Mouse (Mus musculus) limb, embryonic 10.5 days (tissue): Measurements from ENCODE around the gene Tmem56. TPM values are rescaled to one million over a fixed set of nuclear protein-coding genes. Genes with fewer than 3 reads are reported as not detected.
A peak's percentile ranks its signal among the peaks of the same experiment; 100 is the strongest.

Experiments used
- DNase-seq: peaks from one replicate; pipeline ENCODE4 v3.0.0-alpha.2; 2017; ENCODE audit warnings: low spot score
- H3K27ac ChIP-seq: fragments of 300-500 bp; sonication (generic); 2 replicates; pipeline ENCODE4 v1.5.1; 2016; ENCODE audit warnings: mild to moderate bottlenecking
- H3K27me3 ChIP-seq: fragments of 300-500 bp; sonication (generic); 2 replicates; pipeline ENCODE4 v1.6.1; 2016; ENCODE audit warnings: low read depth, mild to moderate bottlenecking; ENCODE audit not compliant: poor library complexity, severe bottlenecking
- H3K36me3 ChIP-seq: fragments of 300-500 bp; sonication (generic); 2 replicates; pipeline ENCODE4 v1.6.1; 2016; ENCODE audit warnings: mild to moderate bottlenecking, moderate library complexity
- H3K4me1 ChIP-seq: fragments of 300-500 bp; sonication (generic); 2 replicates; pipeline ENCODE4 v1.6.1; 2016
- H3K4me3 ChIP-seq: fragments of 300-500 bp; sonication (generic); 2 replicates; pipeline ENCODE4 v1.5.1; 2016; ENCODE audit warnings: mild to moderate bottlenecking, moderate library complexity
- H3K9me3 ChIP-seq: fragments of 300-500 bp; sonication (generic); replicated peaks from 2 replicates; pipeline ENCODE4 v1.6.1; 2016; ENCODE audit warnings: mild to moderate bottlenecking
- WGBS: fragments of 180-500 bp; shearing (Covaris S2); methylation state at CpG from one replicate; pipeline ENCODE4 v1.1.7; 2016; 5-methylcytosine and 5-hydroxymethylcytosine counted together
- polyA plus RNA-seq: library from polyadenylated mRNA; unstranded; fragments of >200 nt; fragmentation: Nextera tagmentation; extraction: Ambion mirVana; gene quantifications from 2 replicates; pipeline ENCODE4 v1.2.1, GENCODE M21; 2016

Tmem56 gene
- polyA plus RNA-seq, 1 experiment from 2014 or later, result 0.96 TPM

DNA sequence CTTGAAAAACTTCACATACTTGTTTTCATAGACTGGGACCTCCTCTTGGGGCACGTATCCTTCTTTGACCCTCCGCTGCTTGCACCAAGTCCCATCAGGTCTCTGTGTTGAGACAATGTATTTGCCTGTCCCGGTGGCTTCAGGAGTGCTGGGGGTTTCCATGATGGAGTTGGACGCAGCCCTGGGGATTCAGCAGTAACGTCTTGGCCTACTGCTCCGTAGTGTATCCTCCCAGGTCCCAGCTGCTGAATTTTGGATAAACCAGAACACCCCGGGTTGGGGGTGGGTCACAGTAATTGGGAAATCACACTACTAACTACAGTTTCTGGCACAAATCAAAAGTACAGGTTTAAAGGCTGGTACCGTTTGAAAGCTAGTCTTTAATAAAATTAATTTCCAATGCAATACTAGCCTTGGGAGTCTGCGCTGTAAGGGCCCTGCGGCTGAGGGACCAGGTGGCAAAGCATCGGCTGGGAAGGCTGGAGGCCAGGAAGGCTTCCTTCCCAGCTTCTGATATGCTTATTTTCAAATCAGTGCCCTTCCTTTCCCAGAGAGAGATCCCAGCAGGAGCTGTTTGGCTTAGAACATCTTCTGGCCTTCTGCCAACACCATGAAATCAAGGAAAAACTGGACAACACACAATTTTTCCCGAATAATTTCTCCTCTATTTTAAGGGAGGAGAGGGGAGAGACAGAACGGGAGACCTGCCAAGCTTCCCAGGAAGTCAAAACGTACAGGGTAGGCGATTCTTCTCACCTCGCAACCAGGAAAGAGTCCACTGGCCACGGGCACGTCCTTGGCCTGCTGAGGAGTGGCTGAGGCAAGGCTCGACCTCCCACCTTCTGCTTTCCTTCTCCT lies 32.1 kb downstream of the Tmem56 start:
- H3K9me3 ChIP-seq, result no peaks in the 10 kb centered on the region
- 89% methylated on average over 19 of the region's 19 CpGs for WGBS
- no peak overlapping the region for H3K27ac ChIP-seq
- no peak for DNase-seq
- no peaks in the 10 kb centered on the region for H3K27me3 ChIP-seq
- H3K36me3 ChIP-seq, result no peaks in the 10 kb centered on the region
- H3K4me3 ChIP-seq, result no peak overlapping the region
- no peaks in the 10 kb centered on the region for H3K4me1 ChIP-seq

DNA sequence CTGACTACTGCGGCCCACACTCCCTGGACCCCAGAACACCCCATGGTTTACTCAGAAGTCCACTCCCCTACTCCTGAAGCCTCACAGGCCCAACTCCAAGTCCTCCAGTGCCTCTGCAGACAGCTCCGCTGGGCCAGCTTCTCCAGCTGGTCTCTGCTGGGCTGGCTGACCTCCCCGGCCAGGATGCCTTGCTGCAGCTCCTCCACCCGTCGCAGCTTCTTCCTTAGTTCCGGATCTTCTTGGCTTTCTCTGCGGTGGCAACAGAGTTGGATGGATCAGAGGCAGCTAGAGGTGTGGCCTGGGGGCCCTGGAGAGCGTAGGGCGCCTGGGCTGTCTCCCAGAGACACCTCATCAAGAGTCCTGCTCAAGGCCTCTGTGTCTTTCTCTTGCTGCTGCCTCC lies 32.9 kb downstream of the Tmem56 start:
- no peaks in the 10 kb centered on the region for H3K9me3 ChIP-seq
- H3K4me3 ChIP-seq, result no peak overlapping the region
- no peaks in the 10 kb centered on the region for H3K4me1 ChIP-seq
- H3K36me3 ChIP-seq, result no peaks in the 10 kb centered on the region
- DNase-seq, result no peak
- no peak overlapping the region for H3K27ac ChIP-seq
- 82% methylated on average over 9 of the region's 9 CpGs for WGBS
- no peaks in the 10 kb centered on the region for H3K27me3 ChIP-seq

DNA sequence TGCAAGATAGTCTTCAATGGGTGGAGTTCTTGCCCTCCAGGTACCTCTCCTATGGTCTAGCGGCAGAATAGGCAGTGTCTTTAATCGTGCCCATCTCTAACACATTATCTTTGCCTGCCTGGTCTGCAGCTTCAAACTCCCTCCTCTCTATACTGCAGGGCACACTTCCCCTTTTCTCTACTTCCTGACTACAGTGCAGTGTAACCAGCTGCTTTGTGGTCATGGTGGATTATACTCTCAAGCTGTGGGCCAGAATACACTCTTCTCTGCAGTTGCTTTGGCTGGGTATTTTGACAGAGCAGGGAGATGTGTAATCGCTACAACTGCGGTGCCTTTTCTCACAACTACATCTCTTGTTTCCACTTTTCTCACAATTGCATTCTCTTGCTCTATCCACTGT lies 40.0 kb downstream of the Tmem56 start:
- peaks cover 29% of the 10 kb centered on the region for H3K4me1 ChIP-seq
- WGBS, result 80% methylated on average over 4 of the region's 4 CpGs
- H3K9me3 ChIP-seq, result no peaks in the 10 kb centered on the region
- H3K27me3 ChIP-seq, result no peaks in the 10 kb centered on the region
- no peak for DNase-seq
- H3K36me3 ChIP-seq, result no peaks in the 10 kb centered on the region
- H3K4me3 ChIP-seq, result no peak overlapping the region
- no peak overlapping the region for H3K27ac ChIP-seq

DNA sequence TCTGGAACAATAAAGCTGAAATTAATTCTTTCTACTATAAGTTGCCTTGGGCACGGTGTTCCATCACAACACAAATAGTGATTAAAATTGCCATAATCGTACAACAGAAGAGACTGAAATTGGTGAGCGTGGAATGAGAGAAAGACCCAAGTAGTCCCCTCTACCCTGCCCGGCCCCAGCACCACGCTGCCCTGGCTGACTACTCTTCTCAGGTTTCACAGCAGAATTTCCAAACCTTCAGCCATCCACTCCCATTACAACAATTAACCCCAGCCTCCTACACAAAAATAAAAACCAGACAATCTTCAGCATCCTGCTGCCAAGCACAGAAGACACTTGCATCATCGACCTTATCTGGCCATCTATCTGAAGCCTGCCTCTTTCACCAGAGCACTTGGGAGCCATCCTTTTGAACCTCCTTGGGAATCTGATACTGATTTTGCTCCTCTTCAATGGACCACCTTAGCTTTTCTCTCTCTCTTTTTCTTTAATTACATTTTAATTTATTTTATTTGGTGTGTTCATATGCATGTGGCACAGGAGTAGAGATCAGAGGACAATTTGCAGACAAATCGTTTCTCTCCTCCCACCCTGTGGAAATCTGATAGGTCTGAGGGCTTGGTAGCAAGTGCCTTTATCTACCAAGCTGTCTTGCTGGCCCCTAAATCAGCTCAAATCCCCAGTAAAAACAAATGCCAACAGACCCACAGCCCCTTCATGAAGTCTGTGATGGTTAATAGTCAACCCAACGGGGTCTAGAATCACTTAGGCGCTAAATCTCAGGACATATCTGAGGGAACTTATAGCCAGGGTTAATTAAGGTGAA lies 40.6 kb downstream of the Tmem56 start:
- no peaks in the 10 kb centered on the region for H3K27me3 ChIP-seq
- no peak for DNase-seq
- H3K4me1 ChIP-seq, result peaks cover 29% of the 10 kb centered on the region
- H3K9me3 ChIP-seq, result no peaks in the 10 kb centered on the region
- peak overlapping the region; percentile 68; the same call in 1 of the 2 replicates for H3K27ac ChIP-seq
- H3K4me3 ChIP-seq, result no peak overlapping the region
- 39% methylated on average over 9 of the region's 9 CpGs for WGBS
- no peaks in the 10 kb centered on the region for H3K36me3 ChIP-seq

DNA sequence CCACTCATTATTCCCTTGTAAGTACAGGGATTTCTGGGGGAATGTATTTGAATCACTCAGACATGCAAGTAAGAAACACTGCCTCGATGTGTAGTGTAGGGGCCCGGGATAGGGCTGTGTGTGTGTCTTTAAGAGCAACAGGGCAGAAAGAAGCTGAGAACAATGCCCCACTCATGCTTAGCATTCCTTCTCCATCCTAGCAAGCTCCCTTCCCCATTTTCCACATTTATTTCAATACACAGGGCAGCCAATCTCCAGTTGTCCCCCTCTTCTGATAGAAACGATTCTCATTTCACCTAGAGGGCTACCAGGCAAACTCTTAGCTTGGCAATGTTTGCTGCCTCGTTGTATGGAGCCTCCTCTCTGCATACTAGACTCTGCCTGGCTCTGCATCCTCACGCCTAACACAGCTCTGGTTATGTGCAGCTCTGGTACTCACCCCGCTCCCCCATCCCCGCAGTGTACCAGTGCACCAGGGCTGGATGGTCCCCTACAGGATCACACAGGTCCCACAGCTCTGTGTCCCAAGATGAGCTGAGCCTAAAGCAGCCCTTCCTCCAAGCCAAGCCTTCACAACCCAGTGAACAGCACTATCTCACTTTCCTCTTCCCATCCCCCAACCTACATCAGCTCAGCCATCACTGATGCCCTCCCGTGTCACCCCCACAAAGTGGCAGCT lies 42.4 kb downstream of the Tmem56 start:
- 71% methylated on average over 8 of the region's 8 CpGs for WGBS
- Histone ChIP-seq H3K4me3 (no peak overlapping the region), H3K4me1 (peaks cover 29% of the 10 kb centered on the region), H3K27ac (peak overlapping the region; percentile 66), H3K36me3 (no peaks in the 10 kb centered on the region), H3K27me3 (no peaks in the 10 kb centered on the region), H3K9me3 (no peaks in the 10 kb centered on the region)
- no peak for DNase-seq

DNA sequence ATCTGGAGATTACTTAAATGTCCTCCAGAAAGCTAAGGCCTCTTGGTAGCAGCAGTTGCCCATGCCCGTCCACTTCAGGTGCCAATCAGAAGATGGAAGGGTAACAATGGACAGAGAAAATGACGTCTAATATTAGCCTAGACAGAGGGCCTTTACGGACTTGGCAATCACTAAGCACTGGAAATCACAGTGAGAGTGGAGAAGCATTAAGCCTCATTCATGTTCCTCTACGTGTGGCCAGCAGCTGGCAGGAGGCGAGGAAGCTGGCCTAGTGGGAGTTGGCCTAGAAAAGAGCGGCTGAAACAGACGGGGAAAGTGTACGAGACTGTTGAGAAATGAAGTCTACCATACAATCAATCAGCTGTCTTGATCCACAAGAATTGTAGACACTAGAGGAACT lies 43.8 kb downstream of the Tmem56 start:
- no peak for DNase-seq

DNA sequence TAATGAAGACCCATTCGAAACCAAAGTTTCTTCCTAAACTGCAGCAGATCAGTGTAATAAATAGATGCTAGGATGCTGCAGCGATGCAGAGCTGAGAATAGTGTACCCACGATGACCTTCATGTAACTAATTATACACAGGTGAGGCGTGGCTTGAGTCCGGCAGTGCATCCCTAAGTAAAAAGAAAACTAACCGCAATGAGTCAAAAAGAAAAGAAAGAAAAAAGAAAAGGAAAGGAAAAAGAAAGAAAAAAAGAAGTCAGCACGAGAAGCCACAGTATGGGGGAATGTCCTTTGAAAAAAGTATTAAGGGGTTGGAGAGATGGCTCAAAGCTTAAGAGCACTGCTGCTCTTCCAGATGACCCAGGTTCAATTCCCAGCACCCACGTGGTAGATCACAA lies 58.1 kb downstream of the Tmem56 start:
- no peaks in the 10 kb centered on the region for H3K36me3 ChIP-seq
- no peak overlapping the region for H3K4me3 ChIP-seq
- H3K9me3 ChIP-seq, result no peaks in the 10 kb centered on the region
- H3K4me1 ChIP-seq, result 0 out of 2 replicates have a peak, but pooled peaks cover 3% of the 10 kb centered on the region
- no peak overlapping the region for H3K27ac ChIP-seq
- no peaks in the 10 kb centered on the region for H3K27me3 ChIP-seq
- DNase-seq, result no peak
- 93% methylated on average over 8 of the region's 8 CpGs for WGBS

More for the DNA sequence above, 43.8 kb downstream of the Tmem56 start:
- Histone ChIP-seq H3K4me1 (peaks cover 29% of the 10 kb centered on the region), H3K27ac (no peak overlapping the region), H3K4me3 (no peak overlapping the region), H3K9me3 (no peaks in the 10 kb centered on the region), H3K36me3 (no peaks in the 10 kb centered on the region), H3K27me3 (no peaks in the 10 kb centered on the region)
- 89% methylated on average over 8 of the region's 8 CpGs for WGBS

DNA sequence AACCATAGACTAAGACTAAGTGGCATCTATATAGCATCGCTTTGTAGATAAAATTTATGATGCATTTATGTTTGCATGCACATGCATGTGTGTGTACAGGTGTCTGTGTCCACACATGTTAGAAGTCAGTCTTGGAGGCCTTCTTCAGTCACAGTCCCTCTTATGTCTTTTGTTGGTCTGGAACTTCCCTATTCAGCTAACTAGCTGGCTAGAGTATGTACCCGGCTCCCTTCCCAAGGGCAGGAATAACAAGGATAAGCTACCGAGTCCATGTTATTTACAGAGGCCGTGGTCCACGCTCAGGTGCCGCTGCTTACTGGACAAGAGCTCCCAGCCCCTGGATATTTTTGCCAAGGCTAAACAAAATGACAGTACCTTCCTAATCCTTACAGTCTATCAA lies 58.7 kb downstream of the Tmem56 start:
- no peak for DNase-seq
- no peaks in the 10 kb centered on the region for H3K9me3 ChIP-seq
- WGBS, result 94% methylated on average over 6 of the region's 6 CpGs
- no peaks in the 10 kb centered on the region for H3K27me3 ChIP-seq
- 0 out of 2 replicates have a peak, but pooled peaks cover 3% of the 10 kb centered on the region for H3K4me1 ChIP-seq
- H3K36me3 ChIP-seq, result no peaks in the 10 kb centered on the region
- H3K4me3 ChIP-seq, result no peak overlapping the region
- H3K27ac ChIP-seq, result no peak overlapping the region

DNA sequence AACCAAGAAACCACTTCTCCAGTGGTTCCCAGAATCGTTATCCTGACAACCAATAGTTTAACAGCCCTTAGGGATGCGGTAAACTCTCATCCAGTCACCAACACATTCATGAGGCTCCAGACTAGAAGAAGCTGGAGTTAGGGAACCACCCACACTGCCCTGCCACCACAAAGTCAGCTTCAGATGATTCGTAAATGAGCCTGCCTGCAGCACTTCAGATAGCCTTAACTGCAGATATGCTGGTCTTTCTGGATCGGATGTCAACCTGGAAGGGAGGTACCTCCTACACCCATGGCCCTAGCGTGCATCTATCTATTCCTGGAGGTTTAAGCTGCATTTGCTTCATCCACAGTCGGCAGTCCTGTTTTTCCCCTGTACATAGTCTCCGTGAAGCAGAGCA lies 60.9 kb downstream of the Tmem56 start:
- H3K36me3 ChIP-seq, result no peaks in the 10 kb centered on the region
- H3K27ac ChIP-seq, result no peak overlapping the region
- H3K4me3 ChIP-seq, result no peak overlapping the region
- no peaks in the 10 kb centered on the region for H3K4me1 ChIP-seq
- H3K27me3 ChIP-seq, result no peaks in the 10 kb centered on the region
- no peak for DNase-seq
- no peaks in the 10 kb centered on the region for H3K9me3 ChIP-seq
- WGBS, result 72% methylated on average over 7 of the region's 7 CpGs

DNA sequence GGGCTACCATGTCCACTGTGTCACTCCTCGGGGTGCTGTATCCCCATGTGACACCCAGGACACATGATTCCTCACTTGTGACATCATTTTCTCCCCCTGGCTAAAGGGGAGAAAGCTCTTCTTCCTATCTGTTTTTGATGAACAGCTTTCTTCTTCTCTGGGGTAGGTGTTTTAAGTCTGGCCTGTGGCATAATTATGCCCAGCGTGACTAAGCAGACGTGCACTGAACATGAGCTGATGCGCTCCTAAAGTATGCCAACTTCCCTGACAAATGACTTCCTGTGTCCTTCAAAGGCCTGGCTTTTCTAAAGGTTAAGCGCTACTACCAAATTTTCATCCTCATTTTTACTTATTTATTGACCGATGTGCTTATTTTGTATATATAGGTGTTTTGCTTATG lies 65.9 kb downstream of the Tmem56 start:
- no peaks in the 10 kb centered on the region for H3K4me1 ChIP-seq
- DNase-seq, result no peak
- H3K9me3 ChIP-seq, result no peaks in the 10 kb centered on the region
- no peaks in the 10 kb centered on the region for H3K36me3 ChIP-seq
- WGBS, result 84% methylated on average over 6 of the region's 6 CpGs
- no peak overlapping the region for H3K27ac ChIP-seq
- no peak overlapping the region for H3K4me3 ChIP-seq
- no peaks in the 10 kb centered on the region for H3K27me3 ChIP-seq

DNA sequence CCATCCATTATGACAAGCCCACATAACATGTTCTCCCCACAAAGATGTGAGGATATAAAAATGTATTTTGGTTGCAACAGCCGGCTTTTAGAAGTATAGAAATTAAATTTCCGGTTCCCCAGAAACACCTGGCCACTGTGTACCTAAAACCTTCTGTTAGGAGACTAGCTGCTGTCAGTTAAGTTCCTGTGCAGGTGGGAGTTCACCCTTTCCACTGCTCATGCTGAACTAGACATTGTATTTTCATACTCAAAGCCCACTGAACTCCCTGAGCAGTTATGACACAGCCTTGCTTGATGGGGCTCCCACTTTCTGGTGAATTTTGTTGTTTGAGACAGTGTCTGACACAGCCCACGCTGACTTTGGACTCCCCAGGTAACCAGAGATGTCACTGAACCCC lies 69.4 kb downstream of the Tmem56 start:
- no peak overlapping the region for H3K4me3 ChIP-seq
- H3K27me3 ChIP-seq, result no peaks in the 10 kb centered on the region
- DNase-seq, result no peak
- WGBS, result 85% methylated on average over 3 of the region's 3 CpGs
- H3K36me3 ChIP-seq, result no peaks in the 10 kb centered on the region
- H3K4me1 ChIP-seq, result no peaks in the 10 kb centered on the region
- H3K9me3 ChIP-seq, result no peaks in the 10 kb centered on the region
- H3K27ac ChIP-seq, result no peak overlapping the region

DNA sequence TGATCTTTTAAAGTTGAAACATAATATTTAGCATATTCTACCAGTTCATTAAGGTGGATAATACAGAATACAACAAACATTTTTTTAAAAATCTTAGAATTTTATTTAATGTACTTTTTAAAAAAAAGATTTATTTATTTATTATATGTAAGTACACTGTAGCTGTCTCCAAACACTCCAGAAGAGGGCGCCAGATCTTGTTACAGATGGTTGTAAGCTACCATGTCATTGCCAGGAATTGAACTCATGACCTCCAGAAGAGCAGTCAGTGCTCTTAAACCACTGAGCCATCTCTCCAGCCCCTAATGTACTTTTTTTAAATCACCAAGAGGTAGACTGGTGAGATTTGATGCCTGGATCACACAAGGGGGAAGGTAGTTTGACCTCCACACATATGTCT lies 70.7 kb downstream of the Tmem56 start:
- Histone ChIP-seq H3K4me3 (no peak overlapping the region), H3K4me1 (no peaks in the 10 kb centered on the region), H3K27ac (no peak overlapping the region), H3K27me3 (no peaks in the 10 kb centered on the region), H3K9me3 (no peaks in the 10 kb centered on the region), H3K36me3 (no peaks in the 10 kb centered on the region)
- 41% methylated on average over 1 of the region's 1 CpGs for WGBS
- DNase-seq, result no peak

DNA sequence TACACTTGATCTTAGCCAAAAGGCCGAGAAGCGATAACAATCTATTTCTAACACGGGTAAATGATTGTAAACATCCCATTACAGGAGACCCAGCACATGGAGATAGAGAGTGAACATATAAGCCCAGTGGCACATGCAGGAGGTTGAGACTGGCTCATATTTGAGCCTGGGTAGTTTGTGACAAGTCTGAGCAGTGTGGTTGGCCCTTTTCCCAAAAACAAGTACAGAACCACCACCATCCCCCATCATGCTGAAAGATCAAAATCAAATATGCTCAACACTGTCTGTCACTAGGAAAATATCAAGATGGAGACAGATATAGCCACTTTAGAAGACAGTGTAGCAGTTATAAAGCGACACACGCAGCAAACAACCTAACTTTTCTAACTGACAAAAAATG lies 73.9 kb downstream of the Tmem56 start:
- Histone ChIP-seq H3K9me3 (no peaks in the 10 kb centered on the region), H3K36me3 (no peaks in the 10 kb centered on the region), H3K27me3 (no peaks in the 10 kb centered on the region), H3K4me3 (no peak overlapping the region), H3K4me1 (no peaks in the 10 kb centered on the region), H3K27ac (no peak overlapping the region)
- WGBS, result 94% methylated on average over 5 of the region's 5 CpGs
- DNase-seq, result no peak
